Mouse (Mus musculus): Measurements from ENCODE around the gene Thsd4.

DNA sequence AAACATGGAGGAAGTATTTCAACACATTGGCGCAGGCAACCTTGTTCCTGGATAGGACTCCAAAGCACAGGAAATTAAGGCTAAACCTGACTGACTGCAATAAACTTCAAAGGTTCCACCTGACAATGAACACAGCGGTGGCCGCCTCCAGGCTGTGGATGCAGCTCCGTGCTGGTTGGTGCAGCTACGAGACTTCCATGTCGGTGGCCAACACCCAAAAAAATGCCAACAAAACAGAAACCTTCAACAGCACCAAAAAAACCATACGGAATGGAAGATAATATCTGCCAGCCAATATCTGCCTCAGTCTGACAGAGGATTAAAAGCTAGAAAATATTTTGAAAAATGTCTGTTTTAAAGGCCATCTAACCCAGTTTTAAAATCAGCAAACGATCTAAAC is 583.3 kb downstream of the Thsd4 start:
- TF ChIP-seq POLR2A (IDR thresholded peaks at IDR 0.05; ENCODE audit: insufficient read length, low read depth) (no peak), MYOG (IDR thresholded peaks at IDR 0.05; ENCODE audit: control insufficient read depth in 1 of 3, insufficient read depth in 1 of 3, insufficient read length in 2 of 3, low read depth in 2 of 3) (no peak), CEBPB (IDR thresholded peaks at IDR 0.05; ENCODE audit: insufficient read depth, poor library complexity, severe bottlenecking) (no peak), SRF (IDR thresholded peaks at IDR 0.05; ENCODE audit: control insufficient read depth, insufficient read length, low read depth) (no peak), MYOD1 (IDR thresholded peaks at IDR 0.05; ENCODE audit: control insufficient read depth in 1 of 3, insufficient read length in 2 of 3, low read depth in 2 of 3) (no peak), USF1 (IDR thresholded peaks at IDR 0.05; ENCODE audit: low read depth) (no peak), POLR2AphosphoS2 (IDR thresholded peaks at IDR 0.05; ENCODE audit: insufficient read length, low read depth) (no peak)

Data from myocyte (in vitro differentiated cells).